Mouse (Mus musculus): ENCODE results near the gene Mylk3.

DNA sequence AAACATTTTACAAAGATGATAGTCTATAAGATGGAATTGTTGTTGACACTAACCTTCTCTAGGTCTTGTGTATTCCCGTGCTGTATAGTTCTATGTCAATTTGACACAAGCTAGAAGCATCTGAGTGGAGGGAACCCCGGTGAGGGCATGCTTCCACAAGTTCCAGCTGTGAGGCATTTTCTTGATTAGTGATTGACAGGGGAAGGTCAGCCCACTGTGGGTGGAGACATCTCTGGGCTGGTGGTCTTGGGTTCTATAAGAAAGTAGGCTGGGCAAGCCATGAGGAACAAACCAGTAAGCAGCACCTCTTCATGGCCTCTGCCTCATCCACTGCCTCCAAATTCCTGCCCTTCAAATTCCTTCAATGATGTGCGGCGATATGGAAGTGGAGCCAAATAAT, 11.9 kb downstream of the Mylk3 start:
- no peak for TF ChIP-seq CTCF (IDR thresholded peaks at IDR 0.05; ENCODE audit: low read depth)
- no peak for TF ChIP-seq EP300 (IDR thresholded peaks at IDR 0.05; ENCODE audit: low read depth)

Measured in heart, postnatal 0 days (tissue).